Mouse (Mus musculus) common myeloid progenitor, adult 5-6 weeks (primary cell): Measurements from ENCODE around the gene Sema4c. TPM values are rescaled to one million over a fixed set of nuclear protein-coding genes. Genes with fewer than 3 reads are reported as not detected.

Source experiments
- ATAC-seq: replicated peaks from 2 replicates; pipeline ENCODE4 v1.8.0; 2016; ENCODE audit warnings: low read depth, mild to moderate bottlenecking, moderate TSS enrichment, inconsistent platforms; ENCODE audit not compliant: poor library complexity, severe bottlenecking
- total RNA-seq: library from RNA; stranded (forward); fragments of 200-1000, 187-1606 nt; gene quantifications from 2 replicates; pipeline ENCODE4 v1.2.3, GENCODE M21; 2017

The Sema4c gene
- total RNA-seq, 1 experiment from 2014 or later: 2.6 TPM

DNA sequence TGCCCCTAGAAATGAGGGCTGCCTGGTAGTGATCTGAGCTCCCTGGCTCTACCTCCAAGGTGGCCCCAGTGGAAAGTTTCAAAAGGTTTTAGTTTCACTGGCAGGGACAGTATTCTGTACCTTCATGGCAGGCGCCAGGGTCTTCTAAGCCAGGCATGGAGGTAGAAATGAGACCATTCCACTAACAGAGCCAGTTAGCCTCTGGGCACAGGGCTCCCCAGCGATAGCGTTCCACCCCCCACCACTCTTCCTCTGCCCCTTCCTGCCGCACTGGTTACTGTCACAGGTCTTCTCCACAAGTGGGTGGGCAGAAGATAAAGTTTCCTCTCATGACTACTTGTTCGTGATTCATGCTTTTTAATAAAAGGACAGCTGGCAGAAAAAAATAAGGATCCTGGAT, 1.7 kb upstream of the Sema4c start:
- no peak for ATAC-seq

DNA sequence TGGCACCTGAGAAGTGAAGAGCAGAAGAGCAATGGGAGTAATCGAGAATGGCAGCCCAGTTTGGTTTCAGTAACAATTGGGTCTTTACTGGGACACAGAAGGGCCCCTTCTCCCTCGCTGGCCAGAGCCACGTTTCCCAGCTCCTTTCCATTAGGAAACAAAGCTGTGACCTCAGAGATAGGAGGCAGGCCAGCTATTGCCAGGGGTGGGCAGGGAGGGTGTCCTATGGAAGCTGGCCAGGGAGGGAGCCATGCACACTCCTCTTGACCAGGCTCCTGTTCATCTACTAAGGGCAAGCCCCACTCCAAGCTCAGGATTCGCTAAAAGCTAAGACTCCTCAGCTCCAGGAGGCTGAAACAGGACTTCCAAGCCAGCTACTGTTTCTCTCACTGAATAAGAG, 1.1 kb upstream of the Sema4c start:
- ATAC-seq: no peak

DNA sequence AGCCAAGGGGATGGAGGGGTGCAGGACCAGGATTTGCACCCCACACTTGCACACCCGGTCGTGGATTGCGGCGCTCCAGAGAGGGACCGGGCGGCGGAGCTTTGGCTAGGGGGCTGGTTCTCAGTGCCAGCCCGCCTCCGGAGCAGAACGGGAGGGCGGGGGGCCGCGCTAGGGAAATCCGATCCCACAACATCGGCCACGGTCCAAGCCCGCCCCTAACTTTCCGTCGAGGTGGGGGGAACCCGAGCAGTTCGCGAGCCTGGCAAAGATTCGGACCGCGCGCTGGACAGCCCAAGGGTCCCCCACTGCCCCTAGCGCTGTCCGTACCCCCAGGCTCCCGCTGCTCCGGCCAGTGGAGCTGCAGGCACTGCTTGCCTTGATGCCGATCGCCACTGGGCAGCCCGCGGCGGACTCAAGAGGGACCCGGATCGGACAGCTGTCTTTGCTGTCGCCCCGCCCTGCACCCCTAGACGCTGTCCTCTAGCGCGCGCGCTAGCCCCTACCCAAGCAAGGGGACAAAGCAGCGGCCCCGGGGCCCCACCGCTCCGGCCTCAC, 615 bp downstream of the Sema4c start:
- peak; percentile 9 for ATAC-seq

DNA sequence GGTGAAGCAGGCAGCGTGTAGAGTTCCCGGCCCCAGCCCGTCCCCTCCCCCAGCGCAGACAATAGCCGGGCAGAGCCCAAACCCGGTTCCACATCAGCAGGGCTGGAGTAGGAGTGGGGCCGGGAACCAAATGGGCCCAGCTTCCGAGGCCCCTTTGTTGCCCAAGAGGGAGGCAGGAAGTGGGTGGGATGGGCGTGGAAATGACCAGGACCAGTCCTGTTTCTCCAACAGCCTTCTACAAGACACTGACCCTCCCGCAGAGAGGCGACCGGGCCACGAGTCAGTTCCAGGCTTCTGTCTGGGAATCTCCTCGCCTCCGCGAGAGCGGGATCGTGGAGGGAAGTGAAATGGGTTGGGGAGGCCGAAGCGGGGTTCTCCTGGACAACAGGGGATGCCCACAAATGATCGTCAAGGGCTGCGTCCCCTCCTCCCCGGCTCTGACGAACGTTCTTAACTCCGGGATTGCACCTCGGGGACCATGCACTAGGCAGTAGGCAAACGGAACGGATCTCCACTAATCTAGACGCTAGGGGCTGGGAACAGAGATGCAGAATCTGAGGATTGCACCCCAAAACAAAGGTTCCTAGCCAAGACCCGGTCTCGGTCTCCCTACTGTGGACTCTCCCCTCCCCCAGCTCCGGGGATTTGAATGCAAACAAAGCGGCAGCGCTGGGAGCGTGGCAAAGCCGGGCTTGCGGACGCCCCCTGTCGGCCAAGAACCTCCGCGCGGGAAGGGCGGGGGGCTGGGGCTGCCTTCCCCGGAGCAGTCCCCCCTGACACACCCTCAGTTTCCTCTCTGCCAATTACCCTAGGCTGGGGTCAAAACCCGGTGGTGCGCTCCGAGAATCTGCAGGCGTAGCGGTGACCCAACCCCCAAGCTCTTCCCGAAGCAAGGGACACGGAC, 1.3 kb downstream of the Sema4c start:
- peak; percentile 56 for ATAC-seq

DNA sequence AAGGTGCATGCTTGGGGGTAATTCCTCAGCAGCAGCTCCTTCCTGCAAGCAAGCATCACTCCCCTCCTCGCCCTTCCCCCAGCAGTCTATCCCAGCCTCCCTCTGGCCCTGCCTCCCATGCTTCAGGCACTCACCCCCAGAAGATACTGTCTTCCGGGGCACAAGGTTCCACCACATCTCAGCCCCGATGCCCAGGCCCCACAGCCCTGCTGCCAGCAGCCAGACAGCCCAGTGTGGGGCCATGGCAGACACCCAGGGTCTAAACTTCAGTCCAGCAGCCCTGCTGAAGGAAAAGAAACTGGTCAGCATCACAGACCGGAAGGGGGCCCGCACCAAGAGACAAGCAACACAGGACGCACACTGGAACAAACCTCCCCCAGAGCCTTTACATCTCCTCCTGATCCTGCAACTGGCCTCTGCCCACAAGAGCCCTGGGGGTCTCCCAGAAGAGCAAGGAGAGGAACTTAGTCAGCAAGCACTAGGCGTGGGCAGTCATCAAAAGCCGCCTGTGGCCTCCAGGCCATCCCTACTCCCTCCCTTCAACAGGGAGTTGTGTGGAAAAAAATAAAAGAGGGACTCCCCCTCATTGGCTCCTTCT, 2.3 kb downstream of the Sema4c start:
- peak; percentile 4; the same call in 1 of the 2 replicates for ATAC-seq

DNA sequence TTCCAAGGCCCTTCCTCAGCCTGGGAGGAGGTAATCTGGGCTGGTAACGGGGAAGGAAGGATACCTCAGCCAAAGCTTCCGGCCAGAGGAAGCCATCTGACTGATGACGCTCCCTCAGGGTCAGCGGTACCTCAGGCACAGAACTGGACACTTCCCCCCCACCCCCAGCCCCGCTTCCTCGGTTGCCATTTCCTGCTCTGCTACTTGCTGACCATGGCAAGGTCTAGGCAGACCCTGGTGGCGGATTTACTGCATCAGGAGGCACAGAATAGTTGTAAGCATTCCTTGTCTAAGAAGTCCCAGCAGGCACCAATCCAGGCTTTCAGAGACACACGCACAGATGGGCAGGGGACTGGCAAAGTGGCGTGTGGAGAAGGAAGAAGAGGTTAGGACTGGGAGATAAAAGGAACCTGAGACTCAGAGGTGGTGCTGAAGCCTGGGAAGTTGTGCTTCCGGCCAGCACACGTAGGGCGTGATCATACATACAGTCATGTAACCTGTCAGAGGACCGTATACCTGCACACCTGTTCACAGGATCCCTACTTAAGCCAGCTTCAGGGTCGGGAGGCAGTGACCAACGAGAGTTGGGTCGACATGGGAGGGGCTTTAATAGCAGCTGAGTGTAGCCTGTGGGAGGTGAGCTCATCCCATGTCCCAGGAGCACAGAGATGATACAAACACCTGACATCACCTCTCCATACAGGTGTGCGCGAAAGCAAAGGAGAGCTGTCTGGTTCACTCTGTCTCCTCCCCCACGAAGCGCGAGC, 3.3 kb downstream of the Sema4c start:
- no peak for ATAC-seq

DNA sequence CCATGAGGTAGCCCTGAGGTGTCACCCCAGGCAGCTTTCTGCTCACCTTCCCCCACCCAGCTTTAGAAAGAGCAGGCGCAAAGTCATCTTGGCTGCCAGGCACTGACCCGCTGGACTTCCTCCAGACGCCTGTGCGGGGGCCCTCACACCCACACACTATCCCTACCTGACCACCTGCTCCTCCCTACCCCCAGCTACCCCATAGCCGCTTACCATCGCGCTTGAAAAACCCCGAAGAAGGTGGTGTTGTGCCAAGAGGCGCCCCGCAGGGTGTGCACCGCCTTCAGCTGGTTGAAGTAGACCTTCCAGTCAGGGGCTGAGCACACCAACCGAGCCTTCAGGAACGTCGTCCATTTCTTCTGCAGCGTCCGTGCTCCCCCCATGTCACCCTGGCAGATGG, 5.6 kb downstream of the Sema4c start:
- no peak for ATAC-seq

DNA sequence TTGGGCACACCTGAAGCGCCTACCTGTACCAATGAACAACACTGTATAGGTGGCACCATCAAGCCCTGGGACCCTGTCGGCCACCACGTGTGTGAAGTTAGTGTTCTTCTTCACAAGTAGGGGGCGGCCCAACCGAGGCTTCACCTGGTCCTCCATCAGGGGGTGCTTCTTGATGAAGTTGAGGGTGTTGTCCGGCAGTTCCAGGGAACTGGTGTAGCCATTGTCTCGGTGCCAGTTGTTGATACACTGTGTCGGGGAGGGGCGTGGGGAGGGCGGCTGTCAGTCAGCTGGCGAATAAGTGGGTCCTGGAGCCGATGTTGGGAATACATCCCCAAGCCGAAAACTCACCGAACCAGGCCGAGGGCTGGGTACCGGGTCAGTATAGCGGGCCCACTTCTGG, 6.2 kb downstream of the Sema4c start:
- ATAC-seq: no peak

DNA sequence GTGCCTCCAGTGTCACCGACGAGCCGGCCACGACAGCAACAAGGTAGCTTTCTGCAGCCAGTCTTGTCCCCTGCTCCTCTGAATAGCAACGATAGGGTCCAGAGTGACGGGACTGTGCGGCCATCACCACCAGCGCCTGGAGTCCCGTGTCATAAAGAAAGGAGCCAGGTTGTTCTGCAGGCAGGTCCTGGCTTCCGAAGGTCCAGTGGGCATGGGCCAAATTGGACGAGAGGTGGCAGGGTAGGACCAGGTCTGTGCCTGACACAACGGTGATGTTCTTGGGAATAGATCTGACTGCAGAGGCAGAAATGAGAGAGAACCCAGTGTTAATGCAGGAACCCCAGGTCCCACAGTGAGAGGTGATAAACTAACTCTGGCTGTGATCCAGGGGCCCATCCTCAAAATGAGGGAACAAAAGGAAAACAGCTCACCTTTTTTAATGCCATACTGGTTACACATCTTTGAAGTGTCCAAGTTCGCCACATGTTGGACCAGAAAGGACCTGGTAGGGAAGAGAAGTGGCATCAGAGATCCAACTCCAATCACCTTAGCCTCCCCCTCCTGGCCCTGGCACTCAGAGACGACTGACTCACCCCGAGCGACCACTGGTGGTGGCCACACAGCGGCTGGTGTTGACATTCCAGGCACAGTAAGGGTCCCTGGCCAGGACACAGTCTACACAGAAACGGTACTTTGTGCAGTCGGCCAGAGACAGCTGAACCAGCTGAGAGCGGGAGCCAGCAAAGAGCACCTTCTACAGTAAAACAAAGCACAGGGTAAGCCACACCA, 7.9 kb downstream of the Sema4c start:
- ATAC-seq: no peak

DNA sequence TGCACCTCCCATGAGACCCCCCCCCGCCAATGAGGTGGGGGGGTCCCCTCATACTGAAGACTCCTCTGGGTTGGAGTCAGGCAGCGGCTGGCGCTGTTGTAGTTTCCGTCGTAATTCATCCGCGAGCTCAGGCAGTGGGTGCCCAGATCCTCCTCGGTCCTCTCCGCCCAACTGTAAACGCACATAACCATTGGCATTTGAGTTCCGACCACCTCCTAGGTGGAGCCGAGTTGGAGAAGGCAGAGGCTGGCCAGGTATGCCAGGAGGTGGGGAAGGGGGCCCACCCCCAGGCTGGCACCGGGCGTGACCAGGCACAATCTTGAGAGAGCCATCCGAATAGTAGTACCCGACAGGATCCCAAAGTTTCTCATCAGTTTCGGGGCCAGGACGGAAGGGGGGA, 8.7 kb downstream of the Sema4c start:
- no peak for ATAC-seq

DNA sequence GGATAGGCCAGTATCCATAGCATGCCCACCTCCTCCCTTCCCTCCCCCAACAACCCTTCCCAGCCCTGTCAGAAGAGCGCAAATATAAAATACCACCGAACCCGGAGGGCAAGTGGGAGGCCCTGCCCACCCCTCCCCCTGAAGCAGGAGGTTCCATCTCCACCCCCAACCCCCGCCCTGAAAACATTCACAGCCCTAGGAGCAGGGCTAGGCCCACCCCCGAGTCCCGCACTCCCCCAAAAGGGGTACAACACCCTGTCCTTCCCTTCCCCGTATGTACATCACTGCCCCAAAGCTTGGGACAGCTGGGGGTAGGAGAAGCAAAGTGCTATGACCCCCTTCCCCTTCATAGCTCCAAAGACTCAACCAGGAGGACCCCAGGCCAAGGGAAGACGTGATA, 9.4 kb downstream of the Sema4c start:
- ATAC-seq: no peak

DNA sequence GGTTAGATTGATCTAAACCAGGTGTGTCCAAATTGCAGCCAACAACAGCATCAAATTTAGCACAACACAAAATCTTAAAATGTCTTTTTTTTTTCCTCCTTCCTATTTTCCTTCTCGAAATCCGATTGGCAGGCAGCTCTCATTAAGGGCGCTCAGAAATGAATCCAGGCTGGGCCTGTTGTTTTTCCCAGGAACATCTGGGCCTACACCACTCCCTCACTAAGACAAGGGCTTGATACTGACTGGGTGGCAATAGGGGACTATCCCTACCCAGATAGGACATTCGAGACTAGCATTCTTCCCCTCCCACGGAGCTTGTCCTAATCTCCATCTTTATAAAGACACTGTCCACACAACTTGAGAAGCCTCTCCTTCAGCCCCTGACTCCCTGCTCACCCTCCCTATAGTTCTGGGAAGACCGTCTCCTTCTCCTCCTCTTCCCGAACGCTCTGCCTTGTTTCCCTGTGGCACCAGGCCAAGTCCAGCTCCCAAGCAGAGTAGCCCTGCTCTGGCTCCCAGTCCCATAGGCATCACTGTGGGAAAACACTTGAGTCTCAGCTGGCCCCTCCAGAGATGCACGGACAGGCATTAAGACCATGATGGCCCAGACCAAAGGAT, 10.1 kb downstream of the Sema4c start:
- no peak for ATAC-seq

DNA sequence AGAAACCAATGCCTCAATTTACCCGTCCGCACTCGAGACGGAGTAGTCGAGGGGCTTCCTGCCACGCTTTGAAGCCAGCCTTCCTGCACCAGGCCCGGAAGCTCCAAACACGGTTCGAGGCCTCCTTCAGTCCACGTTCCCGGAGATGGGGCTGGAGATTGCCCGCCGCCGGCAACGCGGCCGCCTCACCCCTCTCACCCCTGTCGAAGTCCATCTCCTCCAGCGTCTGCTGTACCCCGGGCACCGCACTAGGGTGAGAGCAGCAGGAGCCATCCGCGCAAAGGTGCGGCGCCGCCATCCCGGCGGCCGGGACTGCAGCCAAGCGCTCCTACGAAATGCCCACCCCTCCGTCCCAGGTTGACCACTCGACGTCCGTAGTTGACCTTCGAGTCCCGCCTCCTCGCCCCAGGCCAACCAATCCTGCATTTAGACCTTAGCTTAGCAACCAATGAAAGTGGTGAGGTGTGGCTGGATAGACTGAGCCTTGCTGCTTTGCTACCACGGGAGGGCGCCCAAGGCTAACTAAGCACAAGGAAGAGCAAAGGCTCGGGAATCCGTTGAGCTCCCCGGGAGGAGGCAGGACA, 11.2 kb downstream of the Sema4c start, which contains the start of gene Ankrd39:
Gene Ankrd39, minus strand, starts transcription at position 558 of the 584 bp plus-strand sequence.
- peak; percentile 98 for ATAC-seq

DNA sequence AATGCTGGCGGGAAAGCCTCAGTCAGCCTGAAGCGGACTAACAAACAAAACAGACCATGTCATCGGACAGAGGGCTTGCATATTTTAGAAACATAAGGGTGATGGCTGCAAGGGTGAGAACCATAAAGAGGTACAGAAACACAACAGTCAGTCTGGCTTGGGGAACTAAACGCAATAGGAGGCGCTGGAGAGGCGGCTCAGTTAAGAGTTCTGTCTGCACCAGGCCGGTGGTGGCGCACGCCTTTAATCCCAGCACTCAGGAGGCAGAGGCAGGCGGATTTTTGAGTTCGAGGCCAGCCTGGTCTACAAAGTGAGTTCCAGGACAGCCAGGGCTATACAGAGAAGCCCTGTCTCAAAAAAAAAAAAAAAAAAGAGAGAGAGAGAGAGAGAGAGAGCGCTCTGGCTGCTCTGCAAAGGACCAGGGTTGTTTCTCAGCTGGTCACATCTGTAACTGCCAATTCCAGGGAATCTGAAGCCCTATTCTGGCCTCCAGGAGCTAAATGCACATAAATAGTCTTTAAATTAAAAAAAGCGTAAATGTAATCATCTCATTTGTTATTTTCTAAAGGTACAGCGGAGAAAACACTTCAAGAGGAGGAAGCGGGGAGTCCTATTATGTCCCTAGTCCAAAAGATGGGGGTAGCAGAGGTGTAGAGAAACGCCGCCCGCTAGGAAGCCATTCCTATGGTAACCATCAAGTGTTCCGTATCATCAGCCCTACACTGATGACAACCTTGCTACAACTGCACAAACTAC, 12.1 kb downstream of the Sema4c start:
- no peak for ATAC-seq

DNA sequence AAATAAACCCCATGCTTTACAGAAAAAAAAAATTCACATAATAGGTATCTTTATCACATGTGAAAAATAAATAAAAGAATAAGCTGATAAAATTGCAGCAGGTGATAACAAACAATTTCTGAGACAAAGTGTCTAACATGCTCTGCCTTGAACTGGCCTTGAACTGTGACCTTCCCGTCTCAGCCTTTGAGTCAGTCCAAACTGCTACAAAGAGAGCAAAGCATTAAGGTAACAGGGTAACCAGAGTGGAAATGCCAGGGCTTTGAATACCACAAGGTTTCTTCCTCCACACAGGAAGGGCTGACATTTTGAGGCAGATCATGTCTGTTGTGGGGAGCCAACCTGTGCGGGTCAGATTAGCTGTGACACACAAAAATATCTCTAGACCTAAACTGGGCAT, 12.8 kb downstream of the Sema4c start:
- no peak for ATAC-seq

DNA sequence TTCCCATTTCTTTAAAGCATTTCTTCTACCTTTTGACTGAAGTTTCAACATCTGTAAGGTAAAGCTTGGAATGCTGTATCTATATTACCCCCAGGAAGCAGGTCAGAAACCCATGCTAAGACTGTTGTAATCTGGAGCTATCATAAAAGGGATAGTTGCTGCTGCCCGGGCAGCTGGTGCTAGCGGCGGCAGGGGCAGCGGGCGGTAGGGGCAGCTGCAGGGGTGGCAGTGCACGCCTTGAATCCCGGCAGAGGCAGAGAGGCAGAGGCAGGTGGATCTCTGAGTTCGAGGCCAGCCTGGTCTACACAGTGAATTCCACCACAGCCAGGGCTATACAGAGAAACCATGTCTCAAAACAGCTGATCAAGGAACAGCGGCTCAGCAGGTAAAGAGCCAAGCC, 15.2 kb downstream of the Sema4c start:
- no peak for ATAC-seq

DNA sequence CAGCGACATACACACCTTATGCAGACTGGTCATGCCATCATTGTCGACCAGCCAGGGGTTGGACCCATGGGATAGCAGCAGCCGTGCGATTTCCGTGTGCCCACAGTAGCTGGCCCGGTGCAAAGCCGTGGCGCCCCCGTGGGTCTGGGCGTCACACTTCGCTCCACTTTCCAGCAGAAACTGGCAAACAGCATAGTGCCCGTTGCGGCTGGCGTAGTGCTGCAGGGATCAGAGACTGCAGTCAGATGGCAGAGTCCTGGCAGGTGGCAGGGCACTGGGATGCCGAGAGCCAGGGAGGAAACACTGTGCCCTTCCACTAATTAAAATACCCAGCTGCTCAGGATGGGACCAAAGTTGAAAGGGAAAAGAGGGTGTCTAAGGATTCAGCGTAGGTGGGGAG, 16.3 kb downstream of the Sema4c start:
- ATAC-seq: no peak

DNA sequence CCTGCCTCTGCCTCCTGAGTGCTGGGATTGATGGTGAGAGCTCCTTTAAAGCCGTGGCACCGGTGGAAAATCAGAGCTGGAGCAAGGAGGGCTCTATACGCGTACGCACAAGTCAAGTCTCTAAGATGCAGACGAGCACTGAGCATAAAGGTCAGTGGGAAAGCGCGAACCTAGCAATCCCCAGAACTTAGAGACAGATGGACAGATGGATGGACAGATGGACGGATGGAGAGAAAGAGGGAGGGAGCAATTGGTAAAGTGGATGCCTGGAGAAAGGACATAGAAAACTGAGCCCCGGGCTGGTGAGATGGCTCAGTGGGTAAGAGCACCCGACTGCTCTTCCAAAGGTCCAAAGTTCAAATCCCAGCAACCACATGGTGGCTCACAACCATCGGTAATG, 17.3 kb downstream of the Sema4c start:
- ATAC-seq: no peak
